Mouse (Mus musculus): Measurements from ENCODE around the gene 2610301B20Rik.
"Not testable (repeated sequence)": the region's sequence is repeated elsewhere in the genome, so short reads cannot be mapped to it uniquely, and the experiment has no call there.

Gene 2610301B20Rik

DNA sequence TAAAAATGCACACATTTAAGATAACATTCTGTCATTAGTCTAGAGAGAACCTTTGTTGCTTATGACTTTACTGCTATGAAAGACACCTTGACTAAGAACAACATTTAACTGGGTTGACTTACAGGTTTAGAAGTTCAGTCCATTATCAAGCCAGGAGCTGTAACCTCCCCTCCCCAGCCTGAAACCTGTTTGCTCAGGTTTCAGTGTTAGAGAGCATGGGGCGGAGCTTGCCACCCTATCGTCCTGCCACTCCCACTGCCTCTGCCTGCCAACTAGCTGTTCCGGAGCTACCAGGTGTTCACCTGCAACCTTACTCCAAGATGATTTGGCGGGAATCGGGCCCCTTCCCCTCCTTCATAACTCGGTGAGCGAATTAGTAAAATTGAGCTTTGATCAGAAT lies 37.1 kb downstream of the 2610301B20Rik start:
- DNase-seq (ENCODE audit: low read depth), result not testable (repeated sequence)

DNA sequence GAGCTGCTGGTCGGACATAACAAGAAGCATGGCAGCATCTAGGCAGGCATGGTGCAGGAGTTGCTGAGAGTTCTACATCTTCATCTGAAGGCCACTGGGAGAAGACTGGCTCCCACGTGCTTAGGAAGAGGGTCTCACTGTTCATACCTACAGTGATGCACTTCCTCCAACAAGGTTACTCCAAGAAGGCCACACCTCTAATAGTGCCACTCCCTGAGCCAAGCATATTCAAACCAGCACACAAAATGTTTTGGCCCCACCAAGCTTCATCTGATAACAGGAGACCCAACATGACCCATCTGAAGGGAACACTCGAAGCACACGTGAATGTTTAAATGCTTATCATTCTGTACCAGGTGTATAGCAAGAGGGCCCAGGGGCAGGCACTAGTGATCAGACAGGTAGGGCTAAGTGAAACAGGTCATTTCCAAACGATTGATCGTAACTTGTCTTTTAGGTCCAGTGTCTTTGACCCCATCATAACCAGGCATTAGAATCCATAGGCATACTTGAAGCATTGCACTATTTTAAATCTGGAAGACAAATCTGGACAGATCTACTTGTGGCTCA lies 37.7 kb downstream of the 2610301B20Rik start:
- DNase-seq (ENCODE audit: low read depth), result no peak

DNA sequence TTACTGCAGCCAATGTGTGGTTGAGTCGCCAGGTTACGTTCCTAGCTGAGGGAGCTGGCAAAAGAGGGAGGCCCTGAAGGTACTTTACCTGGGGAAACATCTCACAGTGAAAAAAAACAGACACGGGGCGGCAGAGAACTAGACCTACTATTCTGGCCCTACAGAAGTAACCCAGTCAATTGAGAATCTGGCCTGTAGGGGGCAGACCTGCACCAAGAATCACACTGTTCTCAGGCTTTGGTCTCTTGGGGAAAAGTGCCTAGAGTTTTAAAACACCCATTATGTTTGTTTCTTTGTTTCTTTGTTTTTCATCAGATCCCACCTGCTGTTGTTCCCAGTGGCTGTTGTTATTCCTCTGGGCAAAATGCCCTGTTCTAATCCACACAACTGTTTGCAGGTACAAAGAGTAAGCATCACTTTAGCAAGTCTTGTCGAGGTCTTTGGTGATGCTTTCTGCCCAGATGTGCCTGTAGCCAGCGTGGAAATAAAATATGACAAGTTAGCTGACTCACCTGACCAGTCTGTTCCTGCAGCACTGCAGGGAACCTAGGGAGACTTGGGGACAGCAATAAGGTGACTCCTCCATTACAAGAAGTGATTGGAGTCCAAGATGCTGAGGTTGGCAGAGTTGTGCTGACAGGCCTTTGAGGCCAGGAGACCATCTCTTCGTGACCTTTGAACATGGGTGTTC lies 38.5 kb downstream of the 2610301B20Rik start:
- DNase-seq (ENCODE audit: low read depth), result peak; percentile 91

GRCm38 (mm10) chr4:10913409-10913808 lies 39.1 kb downstream of the 2610301B20Rik start:
- DNase-seq (ENCODE audit: low read depth), result no peak

GRCm38 (mm10) chr4:10914766-10915165 lies 40.5 kb downstream of the 2610301B20Rik start:
- DNase-seq (ENCODE audit: low read depth), result no peak

- DNase-seq (ENCODE audit: low read depth), result no peak
These were observed 41.0 kb downstream of the 2610301B20Rik start for GRCm38 (mm10) chr4:10915271-10915670.

GRCm38 (mm10) chr4:10918402-10918801 lies 44.1 kb downstream of the 2610301B20Rik start:
- no peak for DNase-seq (ENCODE audit: low read depth)

DNA sequence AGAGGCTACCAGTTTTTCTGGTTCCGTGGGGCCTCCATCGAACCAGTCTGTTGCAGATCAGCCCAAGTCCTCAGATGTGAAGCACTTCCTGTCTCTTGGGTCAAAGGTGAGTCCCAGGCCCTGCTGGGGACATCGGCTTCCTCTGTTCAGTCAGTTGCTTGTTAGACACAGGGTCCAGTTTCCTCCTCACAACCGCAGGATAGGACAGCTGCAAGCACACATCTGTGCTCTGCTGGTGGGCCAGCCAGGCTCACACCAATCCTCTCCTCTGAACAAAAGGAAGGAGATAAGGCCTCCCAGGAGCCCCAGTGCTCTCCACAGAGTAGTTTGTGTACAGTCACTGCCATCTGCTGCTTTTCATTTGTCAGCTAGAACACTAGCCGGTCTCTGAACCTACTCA lies 44.8 kb downstream of the 2610301B20Rik start:
- DNase-seq (ENCODE audit: low read depth), result no peak

GRCm38 (mm10) chr4:10919530-10919929 lies 45.2 kb downstream of the 2610301B20Rik start:
- no peak for DNase-seq (ENCODE audit: low read depth)

- DNase-seq (ENCODE audit: low read depth), result no peak
These were observed 45.7 kb downstream of the 2610301B20Rik start for GRCm38 (mm10) chr4:10919987-10920386.

GRCm38 (mm10) chr4:10920622-10921021 lies 46.3 kb downstream of the 2610301B20Rik start:
- no peak for DNase-seq (ENCODE audit: low read depth)

DNA sequence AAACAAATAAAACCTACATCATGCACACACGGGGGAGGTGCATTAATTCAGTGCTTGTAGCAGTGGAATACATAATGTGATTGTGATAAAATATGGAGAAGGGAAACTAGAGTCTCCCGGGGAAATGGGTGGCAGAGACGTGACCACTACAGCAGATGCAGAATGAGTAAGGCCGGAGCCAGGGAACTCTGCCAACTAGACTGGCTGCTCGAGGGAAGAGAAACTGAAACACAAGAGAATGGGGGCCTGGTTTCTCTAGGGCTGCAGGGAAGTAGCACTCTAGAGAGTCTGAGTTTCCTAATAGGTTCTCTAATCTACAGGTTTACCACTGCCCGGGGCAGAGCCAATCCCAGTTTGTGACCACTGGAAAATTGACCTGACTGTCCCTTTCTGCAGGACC lies 48.9 kb downstream of the 2610301B20Rik start:
- DNase-seq (ENCODE audit: low read depth), result peak; percentile 74

- DNase-seq (ENCODE audit: low read depth), result no peak
These were observed 49.8 kb downstream of the 2610301B20Rik start for GRCm38 (mm10) chr4:10924140-10924539.

- DNase-seq (ENCODE audit: low read depth), result no peak
These were observed 50.2 kb downstream of the 2610301B20Rik start for GRCm38 (mm10) chr4:10924541-10924940.

DNA sequence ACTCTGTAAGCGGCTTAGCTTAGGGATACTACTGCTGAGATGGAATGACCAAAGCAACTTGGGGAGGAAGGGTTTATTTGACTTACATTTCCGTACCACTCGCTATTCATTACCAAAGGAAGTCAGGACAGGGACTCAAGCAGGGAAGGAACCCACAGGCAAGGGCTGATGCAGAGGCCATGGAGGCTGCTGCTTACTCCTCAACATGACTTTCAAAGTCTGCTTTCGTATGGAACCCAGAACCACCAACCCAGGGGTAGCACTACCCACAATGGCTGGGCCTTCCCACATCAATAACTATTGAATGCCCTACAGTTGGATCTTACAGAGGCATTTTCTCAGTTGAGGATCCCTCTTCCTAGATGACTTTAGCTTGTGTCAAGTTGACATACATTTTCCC lies 52.1 kb downstream of the 2610301B20Rik start:
- no peak for DNase-seq (ENCODE audit: low read depth)

GRCm38 (mm10) chr4:10928158-10928557 lies 53.9 kb downstream of the 2610301B20Rik start:
- DNase-seq (ENCODE audit: low read depth), result no peak

DNA sequence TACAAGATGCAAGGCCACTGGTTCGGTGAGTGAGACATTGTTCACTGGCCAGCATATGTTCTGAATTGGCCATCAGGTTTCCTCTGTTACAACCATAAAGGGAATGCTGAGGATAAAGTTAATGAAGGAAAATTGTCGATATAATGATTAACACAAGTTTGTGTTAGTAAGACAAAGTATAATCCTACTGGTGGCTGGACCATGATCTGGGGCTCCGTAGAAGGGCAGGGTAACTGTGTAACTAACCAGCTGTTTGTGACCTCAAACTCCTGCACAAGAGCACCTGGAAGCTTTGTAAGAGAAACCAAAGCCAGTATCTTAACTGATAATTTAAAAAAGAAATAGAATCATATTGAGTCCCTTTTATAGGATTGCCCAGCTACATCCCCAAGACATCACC lies 55.4 kb downstream of the 2610301B20Rik start:
- no peak for DNase-seq (ENCODE audit: low read depth)

DNA sequence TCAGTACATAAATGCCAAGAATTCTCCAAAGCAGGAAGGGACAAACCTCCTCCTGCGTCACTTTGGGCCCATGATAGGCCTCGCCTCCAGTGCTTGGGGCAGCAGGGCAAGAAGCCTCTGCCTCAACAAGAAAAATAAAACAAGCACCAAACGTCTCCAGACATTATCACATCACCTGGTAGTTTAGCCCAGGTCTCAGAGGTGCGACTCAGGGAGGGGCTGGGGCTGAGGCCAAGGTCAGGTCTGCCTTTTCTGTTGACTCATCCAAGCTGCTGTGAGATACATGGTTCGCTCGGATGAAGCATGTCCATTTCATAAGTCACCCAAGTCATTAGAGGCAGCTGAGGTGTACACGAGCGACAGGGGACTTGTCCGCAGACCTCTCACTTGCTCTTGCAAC lies 56.7 kb downstream of the 2610301B20Rik start:
- no peak for DNase-seq (ENCODE audit: low read depth)

- DNase-seq (ENCODE audit: low read depth), result no peak
These were observed 57.9 kb downstream of the 2610301B20Rik start for GRCm38 (mm10) chr4:10932091-10932745.

- DNase-seq (ENCODE audit: low read depth), result no peak
These were observed 58.5 kb downstream of the 2610301B20Rik start for GRCm38 (mm10) chr4:10932782-10933181.

- DNase-seq (ENCODE audit: low read depth), result no peak
These were observed 62.5 kb downstream of the 2610301B20Rik start for GRCm38 (mm10) chr4:10936766-10937165.

Data from NIH3T3 (cell line).